Mouse (Mus musculus) C2C12 (cell line): Measurements from ENCODE around the gene Clasp2.

Source experiments
- CTCF ChIP-seq: IDR thresholded peaks from one replicate; pipeline ENCODE4 v1.5.1; 2011; ENCODE audit not compliant: control insufficient read depth, insufficient read depth, insufficient read length
- FOSL1 ChIP-seq: IDR thresholded peaks from one replicate; pipeline ENCODE4 v1.8.0; 2011; ENCODE audit warnings: mild to moderate bottlenecking, low read length; ENCODE audit not compliant: poor library complexity, insufficient read depth, severe bottlenecking
- MAX ChIP-seq: IDR thresholded peaks from one replicate; pipeline ENCODE4 v1.6.1; 2011; ENCODE audit warnings: mild to moderate bottlenecking, control low read depth
- USF1 ChIP-seq: IDR thresholded peaks from one replicate; pipeline ENCODE4 v1.6.1; 2011; ENCODE audit warnings: low read depth, mild to moderate bottlenecking, control low read depth, moderate library complexity

GRCm38 (mm10) chr9:113762389-113762788 is 21.1 kb downstream of the Clasp2 start:
- TF ChIP-seq CTCF: no peak
- no peak for TF ChIP-seq FOSL1
- TF ChIP-seq USF1: no peak
- no peak for TF ChIP-seq MAX
